Mouse (Mus musculus) kidney, embryonic 15.5 days (tissue): ENCODE data around the gene Wdr95. TPM values are rescaled to one million over a fixed set of nuclear protein-coding genes. Genes with fewer than 3 reads are reported as not detected.
"Not testable (repeated sequence)": the region's sequence is repeated elsewhere in the genome, so short reads cannot be mapped to it uniquely, and the experiment has no call there.

Source experiments
- ATAC-seq: fragments of 200-750 bp; cut with Nextera tagmentation; replicated peaks from 2 replicates; pipeline ENCODE4 v1.8.0; 2017; ENCODE audit warnings: moderate TSS enrichment; ENCODE audit not compliant: low FRiP score
- H3K27ac ChIP-seq: fragments of 300-500 bp; sonication (generic); 2 replicates; pipeline ENCODE4 v1.5.1; 2015; ENCODE audit warnings: mild to moderate bottlenecking, inconsistent platforms
- H3K27me3 ChIP-seq: fragments of 300-500 bp; sonication (generic); 2 replicates; pipeline ENCODE4 v1.6.1; 2015; ENCODE audit warnings: inconsistent platforms
- H3K36me3 ChIP-seq: fragments of 300-500 bp; sonication (generic); 2 replicates; pipeline ENCODE4 v1.6.1; 2015; ENCODE audit warnings: inconsistent platforms
- H3K4me1 ChIP-seq: fragments of 300-500 bp; sonication (generic); 2 replicates; pipeline ENCODE4 v1.6.1; 2015; ENCODE audit warnings: inconsistent platforms
- H3K4me2 ChIP-seq: fragments of 300-500 bp; sonication (generic); 2 replicates; pipeline ENCODE4 v1.6.1; 2015; ENCODE audit warnings: moderate library complexity, mild to moderate bottlenecking, inconsistent platforms
- H3K4me3 ChIP-seq: fragments of 300-500 bp; sonication (generic); replicated peaks from 2 replicates; pipeline ENCODE4 v1.5.1; 2015; ENCODE audit warnings: mild to moderate bottlenecking, inconsistent platforms
- H3K9ac ChIP-seq: fragments of 300-500 bp; sonication (generic); 2 replicates; pipeline ENCODE4 v1.6.1; 2015; ENCODE audit warnings: mild to moderate bottlenecking, inconsistent platforms
- H3K9me3 ChIP-seq: fragments of 300-500 bp; sonication (generic); replicated peaks from 2 replicates; pipeline ENCODE4 v1.6.1; 2016; ENCODE audit warnings: inconsistent platforms
- WGBS: fragments of 180-500 bp; shearing (Covaris S2); methylation state at CpG from one replicate; pipeline ENCODE4 v1.1.7; 2015; ENCODE audit warnings: mixed read lengths; 5-methylcytosine and 5-hydroxymethylcytosine counted together
- polyA plus RNA-seq: library from polyadenylated mRNA; unstranded; fragments of >200 nt; fragmentation: Nextera tagmentation; extraction: Ambion mirVana; gene quantifications from 2 replicates; pipeline ENCODE4 v1.2.1, GENCODE M21; 2015

The Wdr95 gene
- polyA plus RNA-seq, 1 experiment from 2014 or later: not detected

DNA sequence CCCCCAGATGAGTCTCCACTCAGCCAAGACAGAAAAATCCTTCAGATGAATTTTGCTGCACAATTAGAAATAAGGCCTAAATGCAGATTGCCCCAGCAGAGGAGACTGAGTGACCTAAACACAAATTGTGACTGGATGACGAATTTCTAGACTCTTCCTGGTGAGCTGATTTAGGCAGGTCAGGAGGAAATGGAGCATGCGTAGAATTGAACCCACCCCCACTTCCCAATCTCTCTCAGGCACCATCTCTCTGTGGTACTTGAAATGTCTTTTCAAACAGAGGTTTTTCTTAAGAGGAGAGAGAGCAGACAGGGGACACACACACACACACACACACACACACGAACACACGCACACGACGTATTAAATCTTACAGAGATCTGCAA lies 4.6 kb upstream of the Wdr95 start:
- no peak overlapping the region for H3K4me2 ChIP-seq

DNA sequence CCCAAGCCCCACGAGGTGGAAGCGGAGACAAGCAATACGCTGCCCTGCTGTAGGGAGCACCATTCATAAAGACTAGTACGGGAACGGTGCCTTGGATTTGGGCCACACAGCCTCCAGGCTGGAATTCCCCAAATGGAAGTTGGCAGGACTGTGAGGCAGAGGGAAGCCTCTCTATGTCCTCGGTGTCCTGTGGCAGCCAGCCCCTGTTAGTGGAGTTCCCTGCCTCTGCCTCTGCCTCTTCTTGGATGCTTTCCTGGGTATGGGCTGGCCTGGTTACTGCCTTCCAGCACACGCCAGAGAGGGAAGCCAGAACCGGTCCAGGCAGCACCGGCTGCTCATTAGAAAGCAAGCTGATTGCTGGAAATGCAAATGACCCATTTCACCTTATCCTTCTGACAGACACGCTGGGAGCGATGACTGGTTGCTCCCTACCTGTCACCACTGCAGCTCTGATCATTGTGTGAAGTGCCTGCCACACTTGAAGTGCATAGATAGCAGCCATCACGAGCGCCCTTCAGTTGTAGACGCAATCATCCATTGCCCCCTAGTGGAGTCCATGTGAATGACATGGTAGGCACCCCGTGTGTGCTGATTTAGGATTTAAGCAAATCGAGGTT lies 4.1 kb upstream of the Wdr95 start:
- Histone ChIP-seq H3K4me2 (peak overlapping the region; percentile 30), H3K27me3 (no peaks in the 10 kb centered on the region), H3K36me3 (no peaks in the 10 kb centered on the region), H3K27ac (peak overlapping the region; percentile 28; the same call in 1 of the 2 replicates), H3K9me3 (no peaks in the 10 kb centered on the region), H3K4me1 (peaks cover 39% of the 10 kb centered on the region), H3K4me3 (no peak overlapping the region), H3K9ac (no peak overlapping the region)
- ATAC-seq: peak; percentile 48; the same call in 1 of the 2 replicates
- 30% methylated on average over 16 of the region's 16 CpGs for WGBS

More for the DNA sequence above, 4.6 kb upstream of the Wdr95 start:
- no peak for ATAC-seq
- WGBS: 60% methylated on average over 6 of the region's 6 CpGs
- H3K27ac ChIP-seq: 0 out of 2 replicates have a peak overlapping the region, but pooled peaks have one; percentile 28
- no peaks in the 10 kb centered on the region for H3K9me3 ChIP-seq
- peaks cover 39% of the 10 kb centered on the region for H3K4me1 ChIP-seq
- no peaks in the 10 kb centered on the region for H3K27me3 ChIP-seq
- H3K36me3 ChIP-seq: no peaks in the 10 kb centered on the region
- no peak overlapping the region for H3K9ac ChIP-seq
- H3K4me3 ChIP-seq: no peak overlapping the region

DNA sequence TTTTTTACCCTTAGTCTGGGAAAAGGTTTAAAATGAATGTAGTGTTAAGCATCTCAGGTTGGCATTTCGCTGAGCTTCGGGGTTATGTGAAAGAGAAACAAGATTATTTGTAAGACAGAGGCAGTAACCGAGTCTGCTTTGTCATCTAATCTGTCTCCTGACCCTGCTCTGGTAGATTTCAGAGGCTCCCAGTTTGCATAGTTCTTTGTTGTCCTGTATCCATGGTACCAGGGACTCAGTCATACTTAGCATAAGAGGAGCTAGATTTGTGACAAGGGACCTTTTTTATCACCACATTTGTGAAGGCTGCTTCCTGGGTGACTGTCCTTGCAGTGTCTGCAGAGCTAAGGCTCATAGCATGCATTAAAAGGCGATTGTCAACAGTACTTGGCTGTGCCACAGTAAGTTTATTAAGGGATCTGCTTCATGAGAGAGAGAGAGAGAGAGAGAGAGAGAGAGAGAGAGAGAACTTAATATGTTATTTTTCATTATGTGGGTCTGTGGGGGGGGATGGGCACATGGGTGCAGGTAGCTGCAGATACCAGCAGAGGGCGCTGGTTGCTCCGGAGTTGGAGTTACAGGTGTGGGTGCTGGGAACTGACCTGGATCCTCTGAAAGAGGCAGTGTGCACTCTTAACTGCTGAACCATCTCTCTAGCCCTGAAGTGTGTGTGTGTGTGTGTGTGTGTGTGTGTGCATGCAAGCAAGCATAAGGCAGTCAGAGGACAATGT lies 3.3 kb upstream of the Wdr95 start:
- no peak overlapping the region for H3K27ac ChIP-seq
- H3K4me1 ChIP-seq: peaks cover 39% of the 10 kb centered on the region
- no peak overlapping the region for H3K4me2 ChIP-seq
- H3K36me3 ChIP-seq: no peaks in the 10 kb centered on the region
- H3K4me3 ChIP-seq: no peak overlapping the region
- ATAC-seq: no peak
- WGBS: 50% methylated on average over 6 of the region's 6 CpGs
- H3K27me3 ChIP-seq: no peaks in the 10 kb centered on the region
- H3K9ac ChIP-seq: no peak overlapping the region
- H3K9me3 ChIP-seq: no peaks in the 10 kb centered on the region

DNA sequence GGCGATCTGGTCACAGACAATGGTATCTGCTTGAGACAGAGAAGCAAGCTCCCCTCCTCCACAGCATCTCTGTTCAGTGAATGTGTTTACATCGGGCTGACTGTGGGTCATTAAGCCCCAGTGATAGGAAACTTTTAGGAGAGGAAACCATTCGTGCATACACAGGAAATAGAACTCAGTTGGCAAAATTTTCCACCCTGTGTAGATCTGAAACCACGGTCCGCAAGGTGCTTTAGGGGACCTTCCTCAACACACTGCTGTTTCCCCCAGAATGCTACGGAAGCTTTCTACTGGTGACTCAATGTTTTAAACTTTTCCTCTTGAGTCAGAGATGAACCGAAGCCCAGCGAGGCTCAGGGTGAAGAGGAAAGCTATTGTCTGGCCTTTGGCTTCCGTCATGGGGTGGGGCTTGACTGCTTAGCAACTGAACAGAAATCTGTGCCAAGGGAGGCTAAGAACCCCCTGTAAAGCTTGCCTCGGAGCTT lies 2.0 kb upstream of the Wdr95 start:
- Histone ChIP-seq H3K27me3 (no peaks in the 10 kb centered on the region), H3K27ac (peak overlapping the region; percentile 54; the same call in 1 of the 2 replicates), H3K9me3 (no peaks in the 10 kb centered on the region), H3K9ac (no peak overlapping the region), H3K36me3 (no peaks in the 10 kb centered on the region), H3K4me1 (peaks cover 38% of the 10 kb centered on the region), H3K4me2 (peak overlapping the region; percentile 3; the same call in 1 of the 2 replicates), H3K4me3 (no peak overlapping the region)
- no peak for ATAC-seq
- 43% methylated on average over 10 of the region's 10 CpGs for WGBS

DNA sequence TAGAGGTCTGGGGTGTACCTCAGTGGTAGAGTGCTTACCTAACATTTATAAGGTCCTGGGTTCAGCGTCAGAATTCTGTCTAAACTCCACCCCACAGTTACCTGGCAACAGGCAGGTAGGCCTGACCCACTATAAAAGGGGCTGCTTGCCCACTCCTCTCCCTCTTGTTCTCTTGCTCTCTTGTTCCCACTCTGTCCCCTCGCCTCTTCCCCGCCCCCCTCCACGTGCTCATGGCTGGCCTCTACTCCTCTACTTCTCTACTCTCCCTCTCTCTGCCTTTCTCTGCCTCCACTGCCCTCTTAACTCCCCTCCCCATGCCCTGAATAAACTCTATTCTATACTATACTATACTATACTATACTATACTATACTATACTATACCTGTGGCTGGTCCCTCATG lies 1.2 kb upstream of the Wdr95 start:
- ATAC-seq: not testable (repeated sequence)

DNA sequence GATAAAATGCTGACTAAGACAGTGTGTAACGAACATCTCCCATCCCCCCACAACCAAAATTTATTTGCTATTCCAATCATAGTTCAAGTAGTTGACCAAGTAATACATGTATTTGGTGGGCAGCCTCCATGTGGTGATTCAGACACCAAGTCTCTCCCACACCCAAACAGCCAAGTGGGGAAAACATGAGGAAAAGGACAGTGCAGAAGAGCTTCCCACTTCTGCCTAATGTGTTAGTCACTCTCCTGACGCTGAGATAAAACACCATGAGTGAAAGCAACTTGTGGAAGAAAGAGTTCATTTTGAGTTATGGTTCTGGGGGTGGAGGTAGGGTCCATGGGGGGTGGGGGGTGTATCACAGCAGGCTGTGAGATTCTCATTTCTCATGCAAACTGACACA lies 5.4 kb downstream of the Wdr95 start:
- no peak for ATAC-seq

More for the DNA sequence above, 1.2 kb upstream of the Wdr95 start:
- H3K27me3 ChIP-seq, H3K4me2 ChIP-seq, H3K4me3 ChIP-seq, H3K9me3 ChIP-seq, H3K27ac ChIP-seq, H3K36me3 ChIP-seq, H3K9ac ChIP-seq: not testable (repeated sequence)
- 86% methylated on average over 4 of the region's 4 CpGs for WGBS
- H3K4me1 ChIP-seq: peaks cover 35% of the 10 kb centered on the region

DNA sequence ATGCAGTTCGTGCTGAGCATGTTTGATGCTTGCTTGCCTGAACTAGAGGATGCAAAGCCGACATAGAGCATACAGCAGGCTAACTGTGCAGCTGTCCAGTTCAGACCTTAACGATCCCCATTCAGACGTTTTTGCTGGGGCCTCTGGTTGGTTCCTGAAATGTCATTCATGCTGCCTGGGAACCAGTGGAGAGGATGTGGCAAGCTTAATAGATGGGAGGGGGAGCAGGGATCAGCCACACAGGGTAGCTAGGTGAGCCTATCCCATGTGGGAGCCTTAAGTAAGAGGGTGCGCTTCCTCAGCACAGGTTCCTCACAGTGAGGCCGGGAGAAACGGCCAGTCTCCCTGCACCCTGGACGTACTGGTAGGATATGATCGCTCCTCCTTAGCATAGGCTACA lies 7.5 kb downstream of the Wdr95 start:
- Histone ChIP-seq H3K4me3 (no peak overlapping the region), H3K27me3 (0 out of 2 replicates have a peak, but pooled peaks cover 12% of the 10 kb centered on the region), H3K4me1 (peaks cover 11% of the 10 kb centered on the region), H3K9me3 (no peaks in the 10 kb centered on the region), H3K4me2 (no peak overlapping the region), H3K27ac (no peak overlapping the region), H3K36me3 (no peaks in the 10 kb centered on the region), H3K9ac (no peak overlapping the region)
- no peak for ATAC-seq
- WGBS: 69% methylated on average over 9 of the region's 9 CpGs

More for the DNA sequence above, 5.4 kb downstream of the Wdr95 start:
- Histone ChIP-seq H3K9me3 (no peaks in the 10 kb centered on the region), H3K27me3 (0 out of 2 replicates have a peak, but pooled peaks cover 12% of the 10 kb centered on the region), H3K9ac (no peak overlapping the region), H3K4me1 (peaks cover 11% of the 10 kb centered on the region), H3K4me2 (no peak overlapping the region), H3K36me3 (no peaks in the 10 kb centered on the region), H3K27ac (no peak overlapping the region), H3K4me3 (no peak overlapping the region)
- WGBS: 88% methylated on average over 2 of the region's 2 CpGs

DNA sequence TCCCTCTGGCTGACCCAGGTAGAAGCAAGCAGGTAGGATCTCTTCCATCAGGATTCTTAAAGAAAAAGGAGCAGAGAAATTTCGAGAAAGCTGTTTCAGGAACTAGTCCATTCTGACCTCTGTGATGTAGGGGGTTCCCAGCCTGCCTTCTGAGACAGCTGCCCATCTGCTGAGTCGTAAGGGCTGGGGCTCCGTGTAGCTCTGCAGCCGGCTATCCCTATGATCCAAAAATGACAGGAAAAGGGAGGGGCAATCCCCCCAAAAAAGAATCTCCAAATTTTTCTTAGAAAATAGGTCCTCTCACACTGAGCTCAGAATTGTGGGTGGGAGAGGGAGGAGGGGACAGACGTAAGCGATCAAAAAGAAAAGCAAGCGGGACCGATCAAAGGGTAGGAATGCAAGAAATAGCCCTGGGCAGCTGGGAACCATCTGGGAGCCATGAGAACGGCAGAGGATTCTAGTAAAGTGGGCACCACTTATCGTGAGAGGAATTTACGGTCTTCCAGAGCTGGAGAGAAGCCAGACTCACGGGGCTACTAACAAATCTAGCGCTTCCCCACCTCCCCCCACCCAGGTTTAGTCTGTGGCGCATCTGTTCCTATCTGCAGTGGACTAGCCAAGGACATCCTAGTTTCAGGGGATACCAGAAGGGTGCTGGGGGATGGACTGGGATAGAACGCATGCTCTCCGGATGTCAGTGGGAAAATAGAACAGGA lies 9.5 kb downstream of the Wdr95 start:
- 0 out of 2 replicates have a peak, but pooled peaks cover 12% of the 10 kb centered on the region for H3K27me3 ChIP-seq
- no peaks in the 10 kb centered on the region for H3K9me3 ChIP-seq
- H3K4me2 ChIP-seq: peak overlapping the region; percentile 49
- no peak overlapping the region for H3K27ac ChIP-seq
- WGBS: 21% methylated on average over 16 of the region's 16 CpGs
- no peak for ATAC-seq
- H3K4me1 ChIP-seq: peaks cover 11% of the 10 kb centered on the region
- no peak overlapping the region for H3K9ac ChIP-seq
- no peaks in the 10 kb centered on the region for H3K36me3 ChIP-seq
- 0 out of 2 replicates have a peak overlapping the region, but pooled peaks have one; percentile 5 for H3K4me3 ChIP-seq

DNA sequence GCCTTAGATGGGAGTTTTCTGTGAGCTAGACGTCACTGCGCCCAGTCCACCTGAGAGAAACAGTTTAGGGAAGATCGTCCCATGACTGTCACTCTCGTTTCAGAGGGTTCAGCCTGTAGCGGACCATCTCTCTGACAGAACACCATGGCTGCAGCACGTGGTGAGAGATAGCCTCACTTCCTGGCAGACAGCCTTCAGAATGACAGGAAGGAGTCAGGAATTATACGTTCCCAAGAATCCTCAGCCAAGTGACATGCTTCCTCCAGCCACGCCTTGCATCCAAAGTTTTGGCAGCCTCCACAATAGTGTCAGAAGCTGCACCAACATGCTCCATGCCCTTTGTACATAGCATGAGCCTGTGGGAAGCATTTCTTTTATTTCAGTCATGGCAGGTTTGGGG lies 10.1 kb downstream of the Wdr95 start:
- peaks cover 11% of the 10 kb centered on the region for H3K4me1 ChIP-seq
- H3K27ac ChIP-seq: no peak overlapping the region
- H3K4me2 ChIP-seq: peak overlapping the region; percentile 49
- H3K9me3 ChIP-seq: no peaks in the 10 kb centered on the region
- H3K36me3 ChIP-seq: no peaks in the 10 kb centered on the region
- no peak overlapping the region for H3K9ac ChIP-seq
- 0 out of 2 replicates have a peak, but pooled peaks cover 12% of the 10 kb centered on the region for H3K27me3 ChIP-seq
- H3K4me3 ChIP-seq: no peak overlapping the region
- 55% methylated on average over 8 of the region's 8 CpGs for WGBS
- ATAC-seq: no peak

DNA sequence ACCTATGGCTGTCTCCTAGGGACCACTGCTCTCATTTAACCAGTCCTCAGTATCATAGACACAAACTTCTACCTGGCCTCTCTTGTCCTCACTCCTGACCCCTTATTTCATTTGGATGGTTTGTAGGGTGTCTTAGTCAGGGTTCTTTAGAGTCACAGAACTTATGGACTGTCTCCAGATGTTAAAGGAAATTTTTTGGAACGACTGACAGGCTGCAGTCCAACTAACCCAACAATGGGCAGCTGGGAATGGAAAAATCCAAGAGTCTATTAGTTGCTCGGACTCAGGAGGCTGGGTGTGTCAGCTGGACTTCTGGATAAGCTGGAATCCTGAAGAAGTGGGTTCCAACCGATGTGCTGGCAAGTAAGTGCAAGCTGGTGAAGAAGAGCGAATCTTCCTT lies 10.6 kb downstream of the Wdr95 start:
- H3K27me3 ChIP-seq: 0 out of 2 replicates have a peak, but pooled peaks cover 12% of the 10 kb centered on the region
- WGBS: 83% methylated on average over 4 of the region's 4 CpGs
- H3K4me3 ChIP-seq: no peak overlapping the region
- peaks cover 11% of the 10 kb centered on the region for H3K4me1 ChIP-seq
- H3K4me2 ChIP-seq: no peak overlapping the region
- H3K36me3 ChIP-seq: no peaks in the 10 kb centered on the region
- no peak overlapping the region for H3K9ac ChIP-seq
- ATAC-seq: no peak
- no peaks in the 10 kb centered on the region for H3K9me3 ChIP-seq
- H3K27ac ChIP-seq: no peak overlapping the region

DNA sequence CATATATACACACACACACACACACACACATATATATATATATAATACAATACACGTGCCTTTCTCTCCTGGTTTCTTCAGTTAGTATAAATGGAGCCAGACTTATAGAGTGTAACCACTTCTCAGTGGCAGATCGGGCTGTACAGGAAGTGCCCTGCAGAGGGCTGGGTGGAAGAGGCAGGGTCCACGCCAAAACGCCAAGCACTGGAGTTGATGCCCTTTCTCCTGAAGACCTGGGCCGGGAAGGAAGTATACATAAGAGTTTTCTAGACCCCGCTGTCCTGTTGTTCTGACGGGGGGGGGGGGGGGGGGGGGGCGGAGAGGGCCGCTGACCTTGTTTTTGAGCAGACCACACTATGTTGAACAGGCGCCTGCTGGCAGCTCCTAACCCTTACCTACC lies 22.7 kb downstream of the Wdr95 start:
- ATAC-seq: no peak
- no peaks in the 10 kb centered on the region for H3K36me3 ChIP-seq
- no peak overlapping the region for H3K4me3 ChIP-seq
- H3K9me3 ChIP-seq: no peaks in the 10 kb centered on the region
- no peak overlapping the region for H3K4me2 ChIP-seq
- no peak overlapping the region for H3K27ac ChIP-seq
- H3K27me3 ChIP-seq: no peaks in the 10 kb centered on the region
- 64% methylated on average over 9 of the region's 10 CpGs for WGBS
- no peaks in the 10 kb centered on the region for H3K4me1 ChIP-seq
- no peak overlapping the region for H3K9ac ChIP-seq

DNA sequence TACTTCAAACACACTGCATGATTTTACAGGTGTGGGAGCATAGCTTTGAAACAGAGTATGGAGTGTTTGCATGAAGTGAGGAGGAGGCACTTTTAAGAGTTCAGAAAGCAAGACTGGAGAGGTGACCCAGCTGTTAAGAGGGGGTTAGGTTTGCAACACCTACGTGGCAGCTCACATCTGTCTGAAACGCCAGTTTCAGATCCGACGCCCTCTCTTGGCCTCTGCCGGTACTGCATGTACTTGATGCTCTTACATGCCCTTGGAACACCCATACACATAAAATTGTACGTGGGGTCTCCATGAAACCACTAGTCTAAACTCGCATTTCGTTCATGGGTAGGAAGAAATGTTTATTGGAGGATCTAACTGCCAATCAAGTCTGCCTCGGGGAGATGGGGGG lies 24.3 kb downstream of the Wdr95 start:
- Histone ChIP-seq H3K4me2 (no peak overlapping the region), H3K9ac (no peak overlapping the region), H3K27me3 (no peaks in the 10 kb centered on the region), H3K4me3 (no peak overlapping the region), H3K9me3 (no peaks in the 10 kb centered on the region), H3K27ac (no peak overlapping the region), H3K4me1 (no peaks in the 10 kb centered on the region), H3K36me3 (no peaks in the 10 kb centered on the region)
- no peak for ATAC-seq
- WGBS: 52% methylated on average over 9 of the region's 9 CpGs
